Mouse (Mus musculus) heart, embryonic 15.5 days (tissue): ENCODE measurements around the gene Map3k15. TPM values are rescaled to one million over a fixed set of nuclear protein-coding genes. Genes with fewer than 3 reads are reported as not detected.

ENCODE experiments used
- ATAC-seq: fragments of 200-750 bp; cut with Nextera tagmentation; replicated peaks from 2 replicates; pipeline ENCODE4 v1.8.0; 2017; ENCODE audit warnings: low read depth, moderate TSS enrichment; ENCODE audit not compliant: insufficient number of reproducible peaks, insufficient read depth, low FRiP score
- H3K27ac ChIP-seq: fragments of 300-500 bp; sonication (generic); 2 replicates; pipeline ENCODE4 v1.5.1; 2015; ENCODE audit warnings: mild to moderate bottlenecking, inconsistent platforms
- H3K27me3 ChIP-seq: fragments of 300-500 bp; sonication (generic); 2 replicates; pipeline ENCODE4 v1.6.1; 2015; ENCODE audit warnings: inconsistent platforms
- H3K36me3 ChIP-seq: fragments of 300-500 bp; sonication (generic); 2 replicates; pipeline ENCODE4 v1.6.1; 2015; ENCODE audit warnings: mild to moderate bottlenecking, inconsistent platforms
- H3K4me1 ChIP-seq: fragments of 300-500 bp; sonication (generic); replicated peaks from 2 replicates; pipeline ENCODE4 v1.6.1; 2015; ENCODE audit warnings: inconsistent platforms
- H3K4me2 ChIP-seq: fragments of 300-500 bp; sonication (generic); 2 replicates; pipeline ENCODE4 v1.6.1; 2015; ENCODE audit warnings: inconsistent platforms, mild to moderate bottlenecking, moderate library complexity
- H3K4me3 ChIP-seq: fragments of 300-500 bp; sonication (generic); 2 replicates; pipeline ENCODE4 v1.5.1; 2015; ENCODE audit warnings: mild to moderate bottlenecking, inconsistent platforms
- H3K9ac ChIP-seq: fragments of 300-500 bp; sonication (generic); 2 replicates; pipeline ENCODE4 v1.6.1; 2015; ENCODE audit warnings: mild to moderate bottlenecking, inconsistent platforms
- H3K9me3 ChIP-seq: fragments of 300-500 bp; sonication (generic); replicated peaks from 2 replicates; pipeline ENCODE4 v1.6.1; 2016; ENCODE audit warnings: inconsistent platforms
- WGBS: fragments of 180-500 bp; shearing (Covaris S2); methylation state at CpG from one replicate; pipeline ENCODE4 v1.1.7; 2015; ENCODE audit warnings: mixed read lengths; 5-methylcytosine and 5-hydroxymethylcytosine counted together
- polyA plus RNA-seq: library from polyadenylated mRNA; unstranded; fragments of >200 nt; fragmentation: Nextera tagmentation; extraction: Ambion mirVana; gene quantifications from 2 replicates; pipeline ENCODE4 v1.2.1, GENCODE M21; 2015

The Map3k15 gene
- polyA plus RNA-seq, 1 experiment from 2014 or later, result 0.21 TPM

DNA sequence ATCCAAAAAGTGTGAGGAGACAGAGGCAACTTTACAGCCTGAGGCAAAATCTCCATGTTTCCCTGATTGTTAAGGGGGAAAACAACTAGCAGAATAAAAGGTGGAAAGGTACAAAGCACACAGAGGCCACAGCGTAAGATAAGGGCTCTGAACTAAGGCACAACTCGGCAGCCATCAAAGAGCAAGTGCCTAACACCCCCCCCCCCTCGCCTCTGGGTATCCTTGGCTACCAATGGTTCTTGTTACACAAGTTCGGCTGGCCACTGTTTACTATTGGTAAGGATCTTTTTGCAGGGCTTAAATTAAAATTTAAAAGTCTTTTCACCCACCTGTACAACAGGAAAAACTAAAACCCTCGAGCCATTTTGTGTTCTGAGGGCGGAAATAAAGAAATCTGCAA is 147.5 kb downstream of the Map3k15 start:
- H3K9me3 ChIP-seq, result no peaks in the 10 kb centered on the region
- WGBS, result 29% methylated on average over 6 of the region's 6 CpGs
- peak overlapping the region; percentile 66 for H3K4me3 ChIP-seq
- H3K36me3 ChIP-seq, result peaks cover 12% of the 10 kb centered on the region; the same call in 1 of the 2 replicates
- no peak for ATAC-seq
- no peak overlapping the region for H3K27ac ChIP-seq
- H3K9ac ChIP-seq, result no peak overlapping the region
- H3K27me3 ChIP-seq, result no peaks in the 10 kb centered on the region
- H3K4me1 ChIP-seq, result peaks cover 7% of the 10 kb centered on the region
- H3K4me2 ChIP-seq, result peak overlapping the region; percentile 60

DNA sequence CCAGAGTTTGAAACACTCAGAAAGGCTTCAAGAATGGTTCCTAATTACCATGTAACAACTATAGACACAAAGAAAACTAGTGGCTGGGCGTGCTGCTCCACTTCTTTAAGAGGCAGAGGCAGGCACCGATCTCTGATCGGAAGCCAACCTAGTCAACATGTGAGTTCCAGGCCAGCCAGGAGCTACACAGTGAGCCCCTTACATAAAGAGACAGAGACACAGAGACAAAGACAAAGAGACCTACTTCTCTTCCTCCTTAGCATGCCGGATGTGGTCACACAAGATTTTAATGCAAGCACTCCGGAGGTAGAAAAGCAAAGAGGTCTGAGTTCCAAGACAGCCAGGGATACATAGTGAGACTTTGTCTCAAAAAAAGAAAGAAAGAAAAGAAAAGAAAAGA is 147.9 kb downstream of the Map3k15 start:
- Histone ChIP-seq H3K9ac (0 out of 2 replicates have a peak overlapping the region, but pooled peaks have one; percentile 36), H3K27me3 (no peaks in the 10 kb centered on the region), H3K4me1 (peaks cover 7% of the 10 kb centered on the region), H3K9me3 (no peaks in the 10 kb centered on the region), H3K27ac (no peak overlapping the region), H3K36me3 (peaks cover 8% of the 10 kb centered on the region; the same call in 1 of the 2 replicates), H3K4me3 (peak overlapping the region; percentile 66), H3K4me2 (peak overlapping the region; percentile 60)
- WGBS, result 41% methylated on average over 5 of the region's 5 CpGs
- ATAC-seq, result no peak

DNA sequence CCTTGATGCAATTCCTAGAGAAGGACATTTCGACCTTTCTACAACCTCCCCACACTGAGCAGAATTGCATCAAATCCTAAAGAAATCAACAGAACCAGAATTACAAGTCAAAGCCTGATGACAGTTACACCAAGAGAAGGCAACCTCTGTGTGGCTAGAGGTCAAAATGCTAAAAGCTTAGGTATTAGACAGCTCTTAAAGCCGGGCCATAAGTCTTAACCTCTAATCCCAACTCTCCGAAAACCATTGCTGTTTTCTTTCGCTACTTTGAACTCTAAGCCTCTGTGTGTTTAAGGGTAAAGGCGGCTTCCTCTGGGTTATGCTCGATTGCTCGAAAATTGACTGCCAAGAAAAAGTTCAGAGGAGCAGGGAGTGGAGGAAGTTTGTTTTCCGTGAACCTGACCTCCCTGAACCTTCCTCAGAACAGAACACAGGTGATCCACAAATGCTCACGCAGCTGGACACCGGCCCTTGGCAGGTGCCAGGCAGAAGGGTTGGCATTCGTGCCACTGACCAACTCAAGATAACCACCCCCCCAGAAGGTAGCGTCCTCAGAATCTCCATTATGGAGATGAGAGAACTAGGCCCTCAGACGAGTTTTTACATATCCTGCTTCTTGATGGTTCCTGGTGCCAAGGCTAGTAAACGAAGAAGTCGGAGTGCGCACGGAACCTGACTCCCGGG is 149.1 kb downstream of the Map3k15 start:
- H3K36me3 ChIP-seq, result no peaks in the 10 kb centered on the region
- H3K27me3 ChIP-seq, result no peaks in the 10 kb centered on the region
- H3K4me3 ChIP-seq, result peak overlapping the region; percentile 66
- no peaks in the 10 kb centered on the region for H3K9me3 ChIP-seq
- peak overlapping the region; percentile 64 for H3K9ac ChIP-seq
- peaks cover 7% of the 10 kb centered on the region for H3K4me1 ChIP-seq
- peak overlapping the region; percentile 60 for H3K4me2 ChIP-seq
- no peak for ATAC-seq
- peak overlapping the region; percentile 97 for H3K27ac ChIP-seq
- 22% methylated on average over 18 of the region's 18 CpGs for WGBS

- Histone ChIP-seq H3K27me3 (no peaks in the 10 kb centered on the region), H3K36me3 (no peaks in the 10 kb centered on the region), H3K27ac (peak within 1 kb of the TSS; percentile 97), H3K4me2 (peak within 1 kb of the TSS; percentile 62), H3K4me1 (peaks cover 7% of the 10 kb centered on the region), H3K4me3 (peak within 1 kb of the TSS; percentile 66), H3K9me3 (no peaks in the 10 kb centered on the region), H3K9ac (peak within 1 kb of the TSS; percentile 64)
- 17% methylated on average over 59 of the region's 67 CpGs for WGBS
- peak; percentile 93 for ATAC-seq
Measured at GRCm38 (mm10) chrX:160137861-160138717, 149.9 kb downstream of the Map3k15 start, which contains the start of gene Pdha1. TSS of gene Pdha1 (minus strand) at chrX:160138413.

- H3K4me2 ChIP-seq, result no peak overlapping the region
- no peaks in the 10 kb centered on the region for H3K36me3 ChIP-seq
- WGBS, result 87% methylated on average over 4 of the region's 4 CpGs
- H3K4me3 ChIP-seq, result no peak overlapping the region
- H3K9ac ChIP-seq, result no peak overlapping the region
- no peak for ATAC-seq
- no peaks in the 10 kb centered on the region for H3K27me3 ChIP-seq
- H3K9me3 ChIP-seq, result no peaks in the 10 kb centered on the region
- no peak overlapping the region for H3K27ac ChIP-seq
- no peaks in the 10 kb centered on the region for H3K4me1 ChIP-seq
Measured at GRCm38 (mm10) chrX:160146806-160147205, 158.6 kb downstream of the Map3k15 start.

- Histone ChIP-seq H3K4me3 (no peak overlapping the region), H3K36me3 (no peaks in the 10 kb centered on the region), H3K4me1 (no peaks in the 10 kb centered on the region), H3K27me3 (no peaks in the 10 kb centered on the region), H3K27ac (no peak overlapping the region), H3K9ac (no peak overlapping the region), H3K9me3 (no peaks in the 10 kb centered on the region), H3K4me2 (no peak overlapping the region)
- 89% methylated on average over 3 of the region's 3 CpGs for WGBS
- ATAC-seq, result no peak
Measured at GRCm38 (mm10) chrX:160147406-160147805, 159.2 kb downstream of the Map3k15 start.

DNA sequence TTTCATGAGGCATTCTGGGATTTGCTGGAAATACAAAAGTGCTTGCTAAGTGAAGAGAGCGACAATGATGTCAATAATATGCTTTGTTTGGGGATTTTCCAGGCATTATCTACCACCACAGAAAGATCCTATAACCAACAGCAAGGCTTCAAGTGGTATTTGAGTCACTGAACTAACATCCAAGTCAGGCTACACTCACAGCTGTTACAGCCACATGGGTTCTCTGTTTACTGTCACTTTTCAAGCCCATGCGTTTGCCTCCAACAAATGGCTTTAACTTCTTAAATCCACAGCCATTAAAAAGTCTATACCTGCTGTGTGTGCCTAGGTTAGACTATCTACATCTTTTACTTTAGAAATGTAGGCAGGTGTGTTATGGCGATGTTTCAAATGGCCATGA is 160.6 kb downstream of the Map3k15 start:
- H3K27ac ChIP-seq, result no peak overlapping the region
- H3K36me3 ChIP-seq, result no peaks in the 10 kb centered on the region
- no peaks in the 10 kb centered on the region for H3K4me1 ChIP-seq
- H3K4me2 ChIP-seq, result no peak overlapping the region
- H3K9me3 ChIP-seq, result no peaks in the 10 kb centered on the region
- no peak overlapping the region for H3K4me3 ChIP-seq
- no peak for ATAC-seq
- H3K9ac ChIP-seq, result no peak overlapping the region
- H3K27me3 ChIP-seq, result no peaks in the 10 kb centered on the region
- WGBS, result 78% methylated on average over 3 of the region's 3 CpGs

- Histone ChIP-seq H3K36me3 (no peaks in the 10 kb centered on the region), H3K4me1 (no peaks in the 10 kb centered on the region), H3K27me3 (no peaks in the 10 kb centered on the region), H3K9me3 (no peaks in the 10 kb centered on the region), H3K4me3 (no peak overlapping the region), H3K4me2 (no peak overlapping the region), H3K27ac (no peak overlapping the region), H3K9ac (no peak overlapping the region)
- WGBS, result 48% methylated on average over 4 of the region's 4 CpGs
- ATAC-seq, result no peak
Measured at GRCm38 (mm10) chrX:160153147-160153815, 165.0 kb downstream of the Map3k15 start.

DNA sequence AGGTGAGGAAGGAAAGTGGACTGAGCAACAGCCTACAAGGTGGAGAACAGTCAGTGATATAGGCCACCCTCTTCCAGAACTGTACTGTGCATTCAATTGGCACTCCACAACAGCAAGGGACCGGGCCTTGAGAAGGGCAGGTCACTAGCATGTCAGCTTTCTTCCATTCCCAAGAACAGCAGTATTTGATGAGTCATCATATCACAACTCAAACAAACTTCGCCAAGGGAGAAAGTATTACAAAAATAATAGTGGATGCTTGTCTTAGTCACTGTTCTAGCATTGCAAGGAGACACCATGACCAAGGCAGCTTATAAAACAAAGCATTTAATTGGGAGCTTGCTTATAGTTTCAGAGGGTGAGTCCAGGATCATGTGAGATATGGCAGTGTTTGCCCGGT is 176.0 kb downstream of the Map3k15 start:
- no peak overlapping the region for H3K9ac ChIP-seq
- H3K36me3 ChIP-seq, result no peaks in the 10 kb centered on the region
- H3K4me3 ChIP-seq, result no peak overlapping the region
- no peak overlapping the region for H3K4me2 ChIP-seq
- H3K27me3 ChIP-seq, result no peaks in the 10 kb centered on the region
- H3K9me3 ChIP-seq, result no peaks in the 10 kb centered on the region
- H3K4me1 ChIP-seq, result no peaks in the 10 kb centered on the region
- H3K27ac ChIP-seq, result no peak overlapping the region
- 85% methylated on average over 3 of the region's 3 CpGs for WGBS
- ATAC-seq, result no peak

DNA sequence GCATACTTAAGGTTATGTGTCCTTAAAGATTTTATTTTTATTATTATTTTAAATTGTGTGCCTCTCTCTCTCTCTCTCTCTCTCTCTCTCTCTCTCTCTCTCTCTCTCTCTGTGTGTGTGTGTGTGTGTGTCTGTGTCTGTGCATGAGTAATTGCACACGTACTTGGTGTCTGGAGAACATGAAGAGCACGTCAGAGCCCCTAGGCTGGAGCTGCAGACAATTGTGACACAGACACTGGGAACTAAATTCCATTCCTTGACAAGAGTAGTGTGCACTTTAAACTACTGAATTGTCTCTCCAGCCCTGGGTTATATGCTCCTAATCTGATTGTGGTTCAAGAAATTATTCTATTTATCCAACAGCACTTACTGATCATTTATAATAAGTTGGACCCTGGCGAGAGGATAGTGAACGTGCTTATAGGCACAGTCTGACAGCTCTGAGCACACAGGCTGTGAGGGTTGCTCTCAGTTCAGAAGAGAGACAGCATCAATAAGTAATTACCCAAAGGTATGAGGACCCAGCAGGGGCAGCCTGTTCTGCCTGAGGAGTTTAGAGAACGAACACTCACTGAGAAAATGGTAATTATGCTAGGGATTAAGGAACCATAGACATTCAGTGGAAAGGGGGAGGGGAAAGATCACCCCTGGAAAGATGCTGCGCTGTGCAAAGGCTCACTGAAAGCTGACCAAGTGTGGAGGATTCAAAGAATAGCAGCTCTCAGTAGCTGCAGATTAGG is 178.2 kb downstream of the Map3k15 start:
- no peaks in the 10 kb centered on the region for H3K36me3 ChIP-seq
- no peaks in the 10 kb centered on the region for H3K4me1 ChIP-seq
- ATAC-seq, result no peak
- H3K4me2 ChIP-seq, result no peak overlapping the region
- no peaks in the 10 kb centered on the region for H3K9me3 ChIP-seq
- no peak overlapping the region for H3K27ac ChIP-seq
- H3K27me3 ChIP-seq, result no peaks in the 10 kb centered on the region
- H3K9ac ChIP-seq, result no peak overlapping the region
- no peak overlapping the region for H3K4me3 ChIP-seq
- WGBS, result 40% methylated on average over 6 of the region's 6 CpGs

DNA sequence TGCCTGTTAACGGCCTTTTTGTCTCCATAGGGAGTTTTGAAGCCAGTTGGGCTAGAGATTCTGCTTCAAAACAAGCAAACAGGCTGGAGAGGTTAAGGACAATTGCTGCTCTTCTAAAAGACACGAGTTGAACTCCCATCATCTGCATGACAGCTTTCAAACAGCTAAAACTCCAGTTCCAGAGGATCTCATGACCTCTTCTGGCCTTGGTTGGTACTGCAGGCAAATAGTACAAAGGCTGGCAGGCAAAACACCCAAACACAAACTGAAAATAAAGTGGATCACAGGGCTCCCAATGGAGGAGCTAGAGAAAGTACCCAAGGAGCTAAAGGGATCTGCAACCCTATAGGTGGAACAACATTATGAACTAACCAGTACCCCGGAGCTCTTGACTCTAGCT is 181.9 kb downstream of the Map3k15 start:
- Histone ChIP-seq H3K4me3 (no peak overlapping the region), H3K4me1 (no peaks in the 10 kb centered on the region), H3K9me3 (no peaks in the 10 kb centered on the region), H3K27me3 (no peaks in the 10 kb centered on the region), H3K36me3 (no peaks in the 10 kb centered on the region), H3K27ac (no peak overlapping the region), H3K9ac (no peak overlapping the region), H3K4me2 (no peak overlapping the region)
- WGBS, result 13% methylated on average over 3 of the region's 3 CpGs
- no peak for ATAC-seq
